Mouse (Mus musculus) kidney, embryonic 14.5 days (tissue): ENCODE data around the gene Hyal1. TPM values are rescaled to one million over a fixed set of nuclear protein-coding genes. Genes with fewer than 3 reads are reported as not detected.

Experiments
- ATAC-seq: fragments of 200-750 bp; cut with Nextera tagmentation; 2 replicates; pipeline ENCODE4 v1.8.0; 2017; ENCODE audit warnings: moderate number of reproducible peaks, mild to moderate bottlenecking, moderate TSS enrichment, moderate library complexity; ENCODE audit not compliant: low FRiP score, low TSS enrichment
- H3K27ac ChIP-seq: fragments of 300-500 bp; sonication (generic); 2 replicates; pipeline ENCODE4 v1.5.1; 2014; ENCODE audit warnings: low read depth, mild to moderate bottlenecking, low read length, moderate library complexity, mixed read lengths
- H3K27me3 ChIP-seq: fragments of 300-500 bp; sonication (generic); 2 replicates; pipeline ENCODE4 v1.6.1; 2014; ENCODE audit warnings: mild to moderate bottlenecking, low read length; ENCODE audit not compliant: control insufficient read depth, insufficient read depth
- H3K36me3 ChIP-seq: fragments of 300-500 bp; sonication (generic); 2 replicates; pipeline ENCODE4 v1.6.1; 2014; ENCODE audit warnings: low read length, mixed read lengths; ENCODE audit not compliant: control insufficient read depth, insufficient read depth
- H3K4me1 ChIP-seq: fragments of 300-500 bp; sonication (generic); 2 replicates; pipeline ENCODE4 v1.6.1; 2014; ENCODE audit warnings: low read length, mixed read lengths; ENCODE audit not compliant: control insufficient read depth, insufficient read depth
- H3K4me2 ChIP-seq: fragments of 300-500 bp; sonication (generic); replicated peaks from 2 replicates; pipeline ENCODE4 v1.6.1; 2014; ENCODE audit warnings: low read depth, mild to moderate bottlenecking, low read length
- H3K4me3 ChIP-seq: fragments of 300-500 bp; sonication (generic); 2 replicates; pipeline ENCODE4 v1.5.1; 2014; ENCODE audit warnings: mild to moderate bottlenecking, low read length
- H3K9ac ChIP-seq: fragments of 300-500 bp; sonication (generic); 2 replicates; pipeline ENCODE4 v1.6.1; 2014; ENCODE audit warnings: low read depth, mild to moderate bottlenecking, low read length, moderate library complexity
- H3K9me3 ChIP-seq: fragments of 300-500 bp; sonication (generic); 2 replicates; pipeline ENCODE4 v1.6.1; 2016; ENCODE audit warnings: low read length; ENCODE audit not compliant: control insufficient read depth
- WGBS: fragments of 180-500 bp; shearing (Covaris S2); extraction: QIAGEN DNeasy Blood & Tissue Kit; methylation state at CpG from one replicate; pipeline ENCODE4 v1.1.7; 2014; 5-methylcytosine and 5-hydroxymethylcytosine counted together
- polyA plus RNA-seq: library from polyadenylated mRNA; unstranded; fragments of >200 nt; fragmentation: Nextera tagmentation; extraction: Ambion mirVana; gene quantifications from 2 replicates; pipeline ENCODE4 v1.2.1, GENCODE M21; 2014

The Hyal1 gene
- polyA plus RNA-seq, 1 experiment from 2014 or later, result 6.8 TPM

DNA sequence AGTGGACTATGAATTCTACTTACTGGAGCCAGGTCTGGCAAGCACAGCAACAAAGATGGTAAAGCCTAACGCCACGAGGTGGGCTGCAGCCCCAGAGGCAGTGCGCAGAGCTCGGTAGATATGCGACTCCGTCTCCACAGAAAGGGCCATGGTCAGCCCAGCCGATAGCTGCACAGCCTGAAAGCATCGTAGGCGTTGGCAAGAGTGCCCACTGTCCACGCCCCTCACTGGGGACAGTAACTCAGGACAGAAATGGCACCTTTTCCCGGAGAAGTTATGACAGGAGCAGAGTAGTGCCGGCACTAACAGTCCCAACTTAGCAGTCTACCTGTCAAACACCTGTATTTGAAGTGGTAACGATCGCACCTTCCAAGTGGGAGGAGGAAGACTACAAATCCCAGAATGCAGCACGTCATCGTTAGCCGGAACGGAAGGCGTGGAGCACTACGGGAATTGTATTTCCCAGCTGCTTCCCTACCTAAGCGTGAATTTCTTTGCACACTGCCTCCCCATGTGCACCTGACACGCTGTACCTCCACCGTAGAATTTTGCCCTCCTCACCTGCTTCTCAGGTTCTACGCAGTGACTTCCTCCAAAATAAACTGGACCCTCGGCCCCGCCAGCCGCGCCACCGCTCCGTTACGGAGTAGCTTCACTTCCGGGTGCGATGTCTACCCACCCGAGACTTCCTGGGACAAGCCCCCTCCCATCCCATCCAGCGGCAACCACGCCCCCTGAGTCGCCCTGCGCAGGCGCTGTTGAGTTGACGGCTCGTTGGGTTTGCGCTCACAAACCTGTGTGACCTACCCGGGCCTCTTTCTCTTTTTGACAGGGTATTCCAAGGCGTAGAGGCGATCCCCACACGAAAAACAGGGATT is 35.0 kb upstream of the Hyal1 start, which contains the start of the genes Cyb561d2 and Nprl2:
Cyb561d2 (minus strand) TSS at position 720 of the 878 bp plus-strand sequence.
Nprl2 (plus strand) TSS at position 753 of the 878 bp plus-strand sequence.
- peak within 1 kb of the TSS; percentile 45 for H3K4me3 ChIP-seq
- H3K9me3 ChIP-seq, result no peaks in the 10 kb centered on the region
- WGBS, result 1% methylated on average over 46 of the region's 46 CpGs
- peak within 1 kb of the TSS; percentile 65 for H3K9ac ChIP-seq
- 0 out of 2 replicates have a peak within 1 kb of the TSS, but pooled peaks have one; percentile 44 for H3K27ac ChIP-seq
- peaks cover 46% of the 10 kb centered on the region for H3K36me3 ChIP-seq
- H3K4me2 ChIP-seq, result peak within 1 kb of the TSS; percentile 77
- H3K4me1 ChIP-seq, result peaks cover 18% of the 10 kb centered on the region
- peak; percentile 85 for ATAC-seq
- no peaks in the 10 kb centered on the region for H3K27me3 ChIP-seq

DNA sequence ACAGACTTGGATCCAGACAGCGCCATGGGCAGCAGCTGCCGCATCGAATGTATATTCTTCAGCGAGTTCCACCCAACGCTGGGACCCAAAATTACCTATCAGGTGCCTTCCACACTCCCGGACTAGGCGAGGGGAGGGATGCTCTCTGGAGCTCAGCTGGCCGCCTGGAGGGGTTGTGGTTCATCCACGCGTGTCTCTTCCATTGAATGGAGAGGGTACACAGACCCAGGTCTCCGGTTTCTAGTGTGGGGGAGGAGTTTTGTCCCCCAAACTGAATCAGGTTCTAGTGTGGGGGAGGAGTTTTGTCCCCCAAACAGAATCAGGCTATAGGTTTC is 34.4 kb upstream of the Hyal1 start:
- Histone ChIP-seq H3K9me3 (no peaks in the 10 kb centered on the region), H3K9ac (peak overlapping the region; percentile 65), H3K36me3 (peaks cover 40% of the 10 kb centered on the region), H3K4me3 (peak overlapping the region; percentile 45), H3K27ac (0 out of 2 replicates have a peak overlapping the region, but pooled peaks have one; percentile 44), H3K4me2 (peak overlapping the region; percentile 77), H3K4me1 (peaks cover 16% of the 10 kb centered on the region), H3K27me3 (no peaks in the 10 kb centered on the region)
- peak; percentile 24 for ATAC-seq
- WGBS, result under 1% methylated on average over 11 of the region's 11 CpGs

DNA sequence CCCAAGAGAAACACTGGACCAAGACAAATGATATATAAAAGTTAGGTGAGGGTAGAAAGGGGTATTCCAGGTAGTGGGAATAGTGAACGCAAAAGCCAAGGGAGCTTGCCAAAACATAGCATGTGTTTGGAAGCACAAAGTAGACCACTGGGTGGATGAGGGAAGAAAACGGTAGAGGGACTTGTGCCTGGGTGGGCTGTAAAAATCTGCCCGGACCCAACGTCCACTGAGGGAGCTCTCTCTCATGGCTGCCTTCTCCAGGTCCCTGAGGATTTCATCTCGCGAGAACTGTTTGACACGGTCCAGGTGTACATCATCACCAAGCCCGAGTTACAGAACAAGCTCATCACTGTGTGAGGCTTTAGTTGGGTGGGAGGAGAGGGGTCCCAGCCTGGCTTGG is 34.0 kb upstream of the Hyal1 start:
- peaks cover 19% of the 10 kb centered on the region; the same call in 1 of the 2 replicates for H3K4me1 ChIP-seq
- WGBS, result 35% methylated on average over 8 of the region's 8 CpGs
- peak overlapping the region; percentile 77 for H3K4me2 ChIP-seq
- H3K4me3 ChIP-seq, result peak overlapping the region; percentile 45
- no peak overlapping the region for H3K27ac ChIP-seq
- peaks cover 38% of the 10 kb centered on the region for H3K36me3 ChIP-seq
- peak overlapping the region; percentile 65 for H3K9ac ChIP-seq
- no peak for ATAC-seq
- no peaks in the 10 kb centered on the region for H3K9me3 ChIP-seq
- no peaks in the 10 kb centered on the region for H3K27me3 ChIP-seq

DNA sequence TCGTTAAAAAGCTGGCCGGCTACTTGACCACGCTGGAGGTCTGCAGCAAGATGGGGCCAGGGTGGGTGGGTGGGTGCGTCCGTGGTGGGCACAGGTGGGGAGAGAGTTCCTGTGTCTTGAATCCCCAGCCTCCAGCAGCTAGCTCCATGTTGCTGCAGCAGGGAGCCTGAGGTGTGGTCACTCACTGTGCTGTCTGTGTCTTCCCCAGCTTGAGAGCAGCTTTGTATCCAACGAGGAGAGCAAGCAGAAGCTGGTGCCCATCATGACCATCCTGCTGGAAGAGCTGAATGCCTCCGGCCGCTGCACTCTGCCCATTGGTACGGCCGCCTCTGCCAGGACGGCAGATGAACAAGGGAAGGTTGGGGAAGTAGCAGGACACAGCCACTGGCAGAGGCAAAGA is 33.4 kb upstream of the Hyal1 start:
- Histone ChIP-seq H3K27ac (no peak overlapping the region), H3K9me3 (no peaks in the 10 kb centered on the region), H3K4me1 (peaks cover 19% of the 10 kb centered on the region; the same call in 1 of the 2 replicates), H3K4me3 (no peak overlapping the region), H3K27me3 (no peaks in the 10 kb centered on the region), H3K4me2 (peak overlapping the region; percentile 77), H3K36me3 (peaks cover 32% of the 10 kb centered on the region), H3K9ac (peak overlapping the region; percentile 65; the same call in 1 of the 2 replicates)
- no peak for ATAC-seq
- WGBS, result 87% methylated on average over 11 of the region's 11 CpGs

DNA sequence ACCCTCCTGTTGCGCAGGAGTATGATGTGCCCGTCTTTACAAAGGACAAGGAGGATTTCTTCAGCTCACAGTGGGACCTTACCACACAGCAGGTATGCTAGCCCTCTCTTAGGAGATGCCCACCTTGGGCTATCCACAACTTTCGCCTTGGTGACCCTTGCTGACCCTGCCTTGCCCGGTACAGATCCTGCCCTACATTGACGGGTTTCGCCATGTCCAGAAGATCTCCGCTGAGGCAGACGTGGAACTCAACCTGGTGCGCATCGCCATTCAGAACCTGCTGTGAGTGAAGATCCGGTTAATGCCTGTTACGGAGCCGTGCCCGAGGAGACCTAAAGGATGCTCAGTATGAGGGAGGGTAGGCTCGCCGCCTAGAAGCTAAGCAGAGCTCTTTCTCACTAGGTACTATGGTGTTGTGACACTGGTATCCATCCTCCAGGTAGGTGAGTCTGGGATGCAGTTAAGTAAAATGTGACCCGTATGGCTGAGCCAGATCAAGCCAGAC is 32.5 kb upstream of the Hyal1 start:
- no peak overlapping the region for H3K4me3 ChIP-seq
- H3K27me3 ChIP-seq, result no peaks in the 10 kb centered on the region
- peaks cover 19% of the 10 kb centered on the region; the same call in 1 of the 2 replicates for H3K4me1 ChIP-seq
- WGBS, result 95% methylated on average over 17 of the region's 17 CpGs
- H3K27ac ChIP-seq, result no peak overlapping the region
- ATAC-seq, result no peak
- H3K9ac ChIP-seq, result no peak overlapping the region
- H3K36me3 ChIP-seq, result peaks cover 23% of the 10 kb centered on the region
- H3K4me2 ChIP-seq, result no peak overlapping the region
- no peaks in the 10 kb centered on the region for H3K9me3 ChIP-seq

DNA sequence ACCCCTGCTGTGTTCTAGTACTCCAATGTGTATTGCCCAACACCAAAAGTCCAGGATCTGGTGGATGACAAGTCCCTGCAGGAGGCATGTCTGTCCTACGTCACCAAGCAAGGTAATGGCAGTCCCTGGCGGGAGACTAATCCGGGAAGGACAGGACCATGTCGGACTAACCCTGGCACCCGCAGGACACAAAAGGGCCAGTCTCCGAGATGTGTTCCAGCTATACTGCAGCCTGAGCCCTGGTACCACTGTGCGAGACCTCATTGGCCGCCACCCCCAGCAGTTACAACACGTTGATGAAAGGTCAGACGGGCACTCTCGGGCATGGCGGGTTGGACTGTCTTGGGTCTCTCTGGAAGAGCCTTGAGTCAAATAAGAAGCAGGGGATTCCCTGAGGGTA is 32.0 kb upstream of the Hyal1 start:
- Histone ChIP-seq H3K4me1 (peaks cover 19% of the 10 kb centered on the region; the same call in 1 of the 2 replicates), H3K27ac (no peak overlapping the region), H3K4me2 (no peak overlapping the region), H3K9ac (no peak overlapping the region), H3K9me3 (no peaks in the 10 kb centered on the region), H3K4me3 (no peak overlapping the region), H3K27me3 (no peaks in the 10 kb centered on the region), H3K36me3 (peaks cover 18% of the 10 kb centered on the region)
- 93% methylated on average over 12 of the region's 12 CpGs for WGBS
- no peak for ATAC-seq

DNA sequence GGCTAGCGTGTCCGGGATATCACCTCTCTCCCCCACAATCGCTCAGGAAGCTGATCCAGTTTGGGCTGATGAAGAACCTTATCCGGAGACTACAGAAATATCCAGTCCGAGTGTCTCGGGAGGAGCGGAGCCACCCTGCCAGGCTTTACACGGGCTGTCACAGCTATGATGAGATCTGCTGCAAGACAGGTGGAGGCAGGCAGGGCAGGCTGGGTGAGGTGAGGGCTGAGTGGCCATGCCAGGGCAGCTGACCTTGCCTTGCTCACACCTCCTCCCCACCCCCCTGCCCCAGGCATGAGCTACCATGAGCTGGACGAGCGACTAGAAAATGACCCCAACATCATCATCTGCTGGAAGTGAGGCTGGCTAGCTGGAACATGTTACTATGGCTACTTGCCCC is 31.5 kb upstream of the Hyal1 start:
- Histone ChIP-seq H3K9me3 (no peaks in the 10 kb centered on the region), H3K27ac (no peak overlapping the region), H3K4me3 (no peak overlapping the region), H3K4me2 (no peak overlapping the region), H3K4me1 (peaks cover 19% of the 10 kb centered on the region; the same call in 1 of the 2 replicates), H3K27me3 (no peaks in the 10 kb centered on the region), H3K9ac (no peak overlapping the region), H3K36me3 (peaks cover 14% of the 10 kb centered on the region)
- ATAC-seq, result no peak
- 86% methylated on average over 10 of the region's 10 CpGs for WGBS

DNA sequence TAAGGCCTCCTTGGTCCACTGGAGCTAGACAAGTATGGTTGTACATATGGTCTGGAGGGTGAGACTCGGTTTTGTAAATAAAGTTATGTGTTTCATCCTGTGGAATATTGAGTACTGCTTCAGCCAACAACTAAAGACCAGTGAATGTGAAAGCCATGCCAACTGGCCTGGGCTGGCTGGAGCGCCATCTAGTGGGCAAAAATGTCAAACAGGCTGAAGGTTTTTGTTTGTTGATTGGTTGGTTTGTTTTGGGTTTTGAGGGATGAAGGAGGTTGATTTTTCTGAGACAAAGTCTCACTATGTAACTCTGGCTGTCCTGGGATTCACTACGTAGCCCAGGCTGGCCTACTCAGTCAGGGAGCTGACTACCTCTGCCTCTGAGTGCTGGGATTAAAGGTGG is 31.1 kb upstream of the Hyal1 start:
- Histone ChIP-seq H3K4me3 (no peak overlapping the region), H3K36me3 (peaks cover 14% of the 10 kb centered on the region), H3K4me2 (no peak overlapping the region), H3K9ac (no peak overlapping the region), H3K27me3 (no peaks in the 10 kb centered on the region), H3K4me1 (peaks cover 21% of the 10 kb centered on the region; the same call in 1 of the 2 replicates), H3K27ac (no peak overlapping the region), H3K9me3 (no peaks in the 10 kb centered on the region)
- ATAC-seq, result no peak
- 6% methylated on average over 3 of the region's 3 CpGs for WGBS

DNA sequence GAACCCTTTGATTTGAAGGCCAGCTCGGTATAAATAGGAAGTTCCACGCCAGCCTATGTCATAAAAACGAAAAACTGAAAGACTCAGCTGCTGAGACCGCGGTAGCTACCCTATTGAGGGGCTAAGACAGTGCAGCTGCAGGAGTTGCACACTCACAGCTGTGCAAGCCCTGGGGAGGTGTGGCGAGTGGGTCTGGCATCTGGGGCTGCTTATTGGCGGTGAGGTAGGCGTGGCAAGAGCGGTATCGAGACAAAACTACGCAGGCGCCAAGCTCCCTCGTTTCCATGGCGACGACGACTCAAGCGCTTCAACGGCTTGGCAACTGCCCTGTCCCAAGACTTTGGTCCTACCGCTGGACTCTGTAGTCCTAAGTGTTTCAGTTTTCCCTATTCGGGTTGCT is 29.7 kb upstream of the Hyal1 start, which contains the start of gene Zmynd10:
Zmynd10 (plus strand) TSS at position 273 of the 400 bp plus-strand sequence.
- peaks cover 34% of the 10 kb centered on the region; the same call in 1 of the 2 replicates for H3K4me1 ChIP-seq

More for the DNA sequence above, 29.7 kb upstream of the Hyal1 start, which contains the start of gene Zmynd10:
- 4% methylated on average over 20 of the region's 20 CpGs for WGBS
- H3K27me3 ChIP-seq, result no peaks in the 10 kb centered on the region
- H3K9ac ChIP-seq, result 0 out of 2 replicates have a peak within 1 kb of the TSS, but pooled peaks have one; percentile 0
- peak; percentile 53 for ATAC-seq
- peaks cover 14% of the 10 kb centered on the region for H3K36me3 ChIP-seq
- H3K4me2 ChIP-seq, result peak within 1 kb of the TSS; percentile 24
- H3K27ac ChIP-seq, result 0 out of 2 replicates have a peak within 1 kb of the TSS, but pooled peaks have one; percentile 24
- no peaks in the 10 kb centered on the region for H3K9me3 ChIP-seq
- H3K4me3 ChIP-seq, result peak within 1 kb of the TSS; percentile 1; the same call in 1 of the 2 replicates
